Mouse (Mus musculus) lung, embryonic 14.5 days (tissue): ENCODE results near the gene Fam71a. TPM values are rescaled to one million over a fixed set of nuclear protein-coding genes. Genes with fewer than 3 reads are reported as not detected.

Experiments used
- ATAC-seq: fragments of 200-750 bp; cut with Nextera tagmentation; 2 replicates; pipeline ENCODE4 v1.8.0; 2017; ENCODE audit warnings: mild to moderate bottlenecking, moderate TSS enrichment, moderate library complexity; ENCODE audit not compliant: insufficient read depth
- DNase-seq: peaks from one replicate; pipeline ENCODE4 v3.0.0-alpha.2; 2015
- H3K27ac ChIP-seq: fragments of 300-500 bp; sonication (generic); 2 replicates; pipeline ENCODE4 v1.5.1; 2014; ENCODE audit warnings: low read depth, mild to moderate bottlenecking, moderate library complexity
- H3K27me3 ChIP-seq: fragments of 300-500 bp; sonication (generic); 2 replicates; pipeline ENCODE4 v1.6.1; 2014; ENCODE audit warnings: low read length, control low read depth; ENCODE audit not compliant: insufficient read depth
- H3K36me3 ChIP-seq: fragments of 300-500 bp; sonication (generic); 2 replicates; pipeline ENCODE4 v1.6.1; 2014; ENCODE audit warnings: control low read depth; ENCODE audit not compliant: insufficient read depth
- H3K4me1 ChIP-seq: fragments of 300-500 bp; sonication (generic); 2 replicates; pipeline ENCODE4 v1.6.1; 2014; ENCODE audit warnings: antibody characterized with exemption, control low read depth; ENCODE audit not compliant: insufficient read depth
- H3K4me2 ChIP-seq: fragments of 300-500 bp; sonication (generic); 2 replicates; pipeline ENCODE4 v1.6.1; 2014; ENCODE audit warnings: mild to moderate bottlenecking
- H3K4me3 ChIP-seq: fragments of 300-500 bp; sonication (generic); 2 replicates; pipeline ENCODE4 v1.5.1; 2014; ENCODE audit warnings: low read depth, low read length
- H3K9ac ChIP-seq: fragments of 300-500 bp; sonication (generic); 2 replicates; pipeline ENCODE4 v1.6.1; 2014
- H3K9me3 ChIP-seq: fragments of 300-500 bp; sonication (generic); 2 replicates; pipeline ENCODE4 v1.6.1; 2016; ENCODE audit warnings: low read depth, low read length, control low read depth
- CTCF ChIP-seq: IDR thresholded peaks from 2 replicates; pipeline ENCODE4 v1.5.1; 2016; ENCODE audit warnings: antibody characterized with exemption, low read depth
- WGBS: fragments of 180-500 bp; shearing (Covaris S2); extraction: QIAGEN DNeasy Blood & Tissue Kit; methylation state at CpG from one replicate; pipeline ENCODE4 v1.1.7; 2014; 5-methylcytosine and 5-hydroxymethylcytosine counted together
- polyA plus RNA-seq: library from polyadenylated mRNA; unstranded; fragments of >200 nt; fragmentation: Nextera tagmentation; extraction: Ambion mirVana; gene quantifications from 2 replicates; pipeline ENCODE4 v1.2.1, GENCODE M21; 2014

Fam71a gene
- not detected in 2 replicates for polyA plus RNA-seq

- H3K27ac ChIP-seq, result no peak within 1 kb of the TSS
- WGBS, result 74% methylated on average over 3 of the region's 3 CpGs
- H3K4me2 ChIP-seq, result no peak within 1 kb of the TSS
- H3K9me3 ChIP-seq, result no peaks in the 10 kb centered on the region
- no peaks in the 10 kb centered on the region for H3K36me3 ChIP-seq
- H3K9ac ChIP-seq, result no peak within 1 kb of the TSS
- H3K4me1 ChIP-seq, result no peaks in the 10 kb centered on the region
- H3K27me3 ChIP-seq, result no peaks in the 10 kb centered on the region
- DNase-seq (no peak), ATAC-seq (no peak)
- TF ChIP-seq CTCF, result no peak
- no peak within 1 kb of the TSS for H3K4me3 ChIP-seq
Observed at GRCm38 (mm10) chr1:191164717-191165116, at the start of gene Fam71a. Gene Fam71a, minus strand, starts transcription at chr1:191164817.

GRCm38 (mm10) chr1:191211096-191211495 is 46.5 kb upstream of the Fam71a start:
- no peak for ATAC-seq
- H3K4me2 ChIP-seq, result no peak overlapping the region
- H3K36me3 ChIP-seq, result no peaks in the 10 kb centered on the region
- no peak overlapping the region for H3K9ac ChIP-seq
- H3K9me3 ChIP-seq, result no peaks in the 10 kb centered on the region
- no peak for TF ChIP-seq CTCF
- no peak overlapping the region for H3K27ac ChIP-seq
- H3K4me1 ChIP-seq, result no peaks in the 10 kb centered on the region
- peak; percentile 57 for DNase-seq
- WGBS, result 30% methylated on average over 2 of the region's 2 CpGs
- no peak overlapping the region for H3K4me3 ChIP-seq
- no peaks in the 10 kb centered on the region for H3K27me3 ChIP-seq

GRCm38 (mm10) chr1:191205791-191206190 is 41.2 kb upstream of the Fam71a start:
- no peaks in the 10 kb centered on the region for H3K9me3 ChIP-seq
- no peak overlapping the region for H3K4me3 ChIP-seq
- no peaks in the 10 kb centered on the region for H3K4me1 ChIP-seq
- H3K27me3 ChIP-seq, result no peaks in the 10 kb centered on the region
- no peaks in the 10 kb centered on the region for H3K36me3 ChIP-seq
- no peak for DNase-seq
- H3K4me2 ChIP-seq, result no peak overlapping the region
- no peak for ATAC-seq
- peak; percentile 28; the same call in 1 of the 2 replicates for TF ChIP-seq CTCF
- 76% methylated on average over 5 of the region's 5 CpGs for WGBS
- H3K27ac ChIP-seq, result no peak overlapping the region
- H3K9ac ChIP-seq, result no peak overlapping the region

GRCm38 (mm10) chr1:191204876-191205275 is 40.3 kb upstream of the Fam71a start:
- no peaks in the 10 kb centered on the region for H3K9me3 ChIP-seq
- no peaks in the 10 kb centered on the region for H3K4me1 ChIP-seq
- TF ChIP-seq CTCF, result no peak
- H3K4me2 ChIP-seq, result no peak overlapping the region
- no peak overlapping the region for H3K9ac ChIP-seq
- no peaks in the 10 kb centered on the region for H3K27me3 ChIP-seq
- H3K4me3 ChIP-seq, result no peak overlapping the region
- peak; percentile 18 for DNase-seq
- WGBS, result 49% methylated on average over 5 of the region's 5 CpGs
- ATAC-seq, result peak; percentile 44; the same call in 1 of the 2 replicates
- H3K36me3 ChIP-seq, result no peaks in the 10 kb centered on the region
- H3K27ac ChIP-seq, result no peak overlapping the region

GRCm38 (mm10) chr1:191203496-191203895 is 38.9 kb upstream of the Fam71a start:
- DNase-seq (no peak), ATAC-seq (no peak)
- Histone ChIP-seq H3K4me3 (no peak overlapping the region), H3K9ac (no peak overlapping the region), H3K27me3 (no peaks in the 10 kb centered on the region), H3K4me2 (no peak overlapping the region), H3K4me1 (no peaks in the 10 kb centered on the region), H3K27ac (no peak overlapping the region), H3K9me3 (no peaks in the 10 kb centered on the region), H3K36me3 (no peaks in the 10 kb centered on the region)
- WGBS, result 67% methylated on average over 2 of the region's 2 CpGs
- no peak for TF ChIP-seq CTCF

GRCm38 (mm10) chr1:191202208-191202952 is 37.8 kb upstream of the Fam71a start:
- no peaks in the 10 kb centered on the region for H3K27me3 ChIP-seq
- WGBS, result 83% methylated on average over 11 of the region's 11 CpGs
- H3K4me2 ChIP-seq, result no peak overlapping the region
- no peak for ATAC-seq
- no peak overlapping the region for H3K27ac ChIP-seq
- H3K4me1 ChIP-seq, result no peaks in the 10 kb centered on the region
- no peaks in the 10 kb centered on the region for H3K9me3 ChIP-seq
- H3K36me3 ChIP-seq, result no peaks in the 10 kb centered on the region
- no peak for DNase-seq
- no peak overlapping the region for H3K4me3 ChIP-seq
- no peak overlapping the region for H3K9ac ChIP-seq
- peak; percentile 52 for TF ChIP-seq CTCF

- Histone ChIP-seq H3K9ac (no peak overlapping the region), H3K27ac (no peak overlapping the region), H3K36me3 (no peaks in the 10 kb centered on the region), H3K4me3 (no peak overlapping the region), H3K9me3 (no peaks in the 10 kb centered on the region), H3K27me3 (no peaks in the 10 kb centered on the region), H3K4me2 (no peak overlapping the region), H3K4me1 (no peaks in the 10 kb centered on the region)
- WGBS, result 77% methylated on average over 9 of the region's 9 CpGs
- TF ChIP-seq CTCF, result no peak
- DNase-seq (no peak), ATAC-seq (no peak)
Observed at GRCm38 (mm10) chr1:191200816-191201602, 36.4 kb upstream of the Fam71a start.
